Mouse (Mus musculus): Measurements from ENCODE around the gene Zic4.

The Zic4 gene

DNA sequence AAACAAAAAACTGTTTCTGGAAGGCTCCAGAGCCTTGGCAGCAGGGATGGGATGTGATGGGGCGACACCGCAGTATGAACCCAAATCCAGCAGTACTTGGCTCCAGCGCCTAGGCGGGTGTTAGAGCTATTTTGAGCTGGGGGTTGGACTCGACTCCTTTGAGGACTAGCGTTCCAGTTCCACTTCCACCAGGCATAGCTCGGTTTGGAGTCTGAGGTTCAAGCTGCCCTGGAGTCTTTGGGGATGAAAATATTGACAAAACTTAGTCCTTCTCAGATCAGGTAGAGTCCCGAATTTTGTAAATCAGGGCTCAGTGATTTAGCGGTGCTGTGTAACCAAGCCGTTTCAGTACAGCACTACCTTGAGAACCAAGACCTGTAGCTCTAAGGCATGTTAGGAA is 39.3 kb downstream of the Zic4 start:
- no peak for DNase-seq (ENCODE audit: low spot score in 2 of 2)

DNA sequence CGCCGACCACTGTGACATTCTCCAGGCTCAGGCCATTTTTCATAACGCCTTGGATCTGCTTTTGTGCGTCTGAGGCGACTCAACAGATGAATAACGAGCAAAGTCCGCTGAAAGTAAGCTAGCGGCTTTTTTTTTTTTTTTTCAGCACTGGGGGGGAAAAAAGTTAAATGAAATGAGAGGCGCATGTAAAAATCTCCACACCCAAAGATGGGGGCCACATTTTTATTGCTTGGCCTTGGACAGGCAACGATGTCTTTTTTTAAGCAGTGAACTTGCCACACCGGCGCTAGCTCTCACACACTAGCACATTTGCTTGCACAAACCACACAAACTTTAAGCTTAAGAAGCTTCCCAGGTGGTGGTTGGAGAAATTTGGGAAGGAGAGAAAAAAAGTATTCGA is 42.0 kb downstream of the Zic4 start:
- DNase-seq (ENCODE audit: low spot score in 2 of 2), result no peak

DNA sequence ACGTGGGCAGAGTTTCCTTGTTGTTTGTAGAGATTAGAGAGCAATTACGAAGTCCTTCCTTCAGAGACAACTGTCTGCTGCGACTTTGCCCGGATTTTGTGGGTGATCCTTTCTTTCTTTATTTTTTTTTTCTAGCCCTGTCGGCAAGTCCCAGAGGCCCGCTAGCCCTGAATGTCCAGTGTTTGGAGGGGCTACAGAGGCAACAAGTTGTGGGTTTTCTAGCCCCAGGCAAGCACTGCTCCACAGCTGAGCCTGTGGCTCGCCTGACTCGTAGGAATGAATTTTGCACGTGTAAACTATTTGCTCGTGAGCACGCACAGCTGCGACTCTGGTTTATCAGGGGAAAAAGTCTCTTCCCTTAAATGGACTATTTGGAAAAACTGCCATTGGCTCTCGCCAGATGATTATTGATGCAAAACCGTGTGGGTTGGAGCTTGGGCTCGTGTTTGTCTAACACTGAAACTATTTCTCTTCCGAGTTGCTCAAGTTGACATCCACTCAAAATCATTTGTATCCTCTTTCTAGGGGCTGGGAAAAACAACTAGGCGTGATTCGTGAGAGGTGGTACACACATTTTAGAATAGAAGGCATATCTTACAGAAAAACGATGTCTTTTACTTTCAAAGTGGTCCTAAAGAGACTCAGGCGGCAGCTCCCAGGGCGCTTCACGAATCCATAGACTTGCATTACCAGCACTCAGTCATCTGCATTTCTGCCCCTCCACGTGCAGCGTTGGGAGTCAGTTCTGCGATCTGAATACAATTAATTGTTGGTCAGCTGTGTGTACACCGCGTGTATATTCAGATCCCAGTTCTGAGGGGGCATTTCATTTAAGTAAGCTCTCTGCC is 42.9 kb downstream of the Zic4 start:
- no peak for DNase-seq (ENCODE audit: low spot score in 2 of 2)

DNA sequence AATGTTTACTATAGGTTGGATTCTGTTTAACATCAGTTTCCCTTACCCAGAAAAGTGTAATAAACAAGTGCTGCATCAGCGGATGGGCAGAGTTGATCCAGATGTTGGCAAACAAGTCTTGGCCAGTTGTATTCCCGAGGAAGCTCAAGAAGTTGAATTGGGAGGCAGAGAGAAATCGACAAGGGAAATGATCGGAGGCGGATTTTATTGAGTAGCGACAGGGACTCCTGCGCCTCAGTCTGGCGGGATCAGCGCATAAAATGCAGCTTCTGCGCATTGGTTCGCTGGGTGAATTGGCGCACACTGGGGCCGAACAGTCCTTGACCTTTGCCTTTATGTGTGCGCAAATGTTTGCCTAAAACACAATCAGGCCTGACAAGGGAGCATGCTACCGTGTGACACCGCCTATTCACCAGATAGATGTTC is 43.6 kb downstream of the Zic4 start:
- DNase-seq (ENCODE audit: low spot score in 2 of 2), result no peak

DNA sequence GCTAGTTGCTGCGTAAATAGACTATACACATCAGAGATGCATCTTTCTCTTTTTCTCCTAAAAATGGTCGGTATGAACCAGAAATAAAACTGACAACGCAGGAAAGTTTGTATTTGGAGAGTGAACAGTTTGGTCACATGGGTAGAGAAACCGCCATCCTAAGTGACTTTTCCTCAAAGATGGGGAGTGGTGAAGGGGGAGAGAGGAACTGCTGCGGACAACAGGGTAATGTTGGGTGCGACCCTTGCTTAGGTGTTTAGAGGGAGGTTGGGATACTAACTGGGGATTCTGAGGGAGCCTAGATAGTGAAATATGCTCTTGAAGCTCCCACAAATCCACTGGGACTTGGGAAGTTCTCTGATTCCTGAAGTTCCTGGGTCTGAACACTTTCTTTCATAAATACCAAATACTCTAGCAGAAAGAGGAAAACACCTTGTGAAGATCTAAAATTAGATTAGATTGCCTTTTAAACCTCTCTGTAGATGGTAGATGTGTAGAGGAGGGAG is 44.1 kb downstream of the Zic4 start:
- no peak for DNase-seq (ENCODE audit: low spot score in 2 of 2)

DNA sequence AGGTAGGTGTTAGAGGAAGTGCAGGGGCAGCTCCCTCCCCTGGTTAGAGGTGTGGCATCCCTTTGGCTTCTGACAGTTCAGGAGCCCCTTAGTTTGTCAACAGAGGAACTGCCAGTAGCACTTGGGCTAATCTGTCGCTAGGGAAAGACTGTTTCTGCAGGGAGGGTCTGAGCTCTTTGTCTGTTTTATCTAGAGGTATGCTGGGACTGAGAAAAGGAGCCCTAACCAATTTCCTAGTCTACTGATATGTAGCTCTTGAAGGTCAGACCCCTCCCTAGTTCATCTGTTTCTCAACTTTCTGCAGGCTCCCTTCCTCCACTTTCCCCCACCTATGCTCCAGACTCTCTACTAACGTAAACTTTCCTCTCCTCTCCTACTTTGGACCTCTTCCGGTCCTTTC is 47.6 kb downstream of the Zic4 start:
- DNase-seq (ENCODE audit: low spot score in 2 of 2), result no peak

DNA sequence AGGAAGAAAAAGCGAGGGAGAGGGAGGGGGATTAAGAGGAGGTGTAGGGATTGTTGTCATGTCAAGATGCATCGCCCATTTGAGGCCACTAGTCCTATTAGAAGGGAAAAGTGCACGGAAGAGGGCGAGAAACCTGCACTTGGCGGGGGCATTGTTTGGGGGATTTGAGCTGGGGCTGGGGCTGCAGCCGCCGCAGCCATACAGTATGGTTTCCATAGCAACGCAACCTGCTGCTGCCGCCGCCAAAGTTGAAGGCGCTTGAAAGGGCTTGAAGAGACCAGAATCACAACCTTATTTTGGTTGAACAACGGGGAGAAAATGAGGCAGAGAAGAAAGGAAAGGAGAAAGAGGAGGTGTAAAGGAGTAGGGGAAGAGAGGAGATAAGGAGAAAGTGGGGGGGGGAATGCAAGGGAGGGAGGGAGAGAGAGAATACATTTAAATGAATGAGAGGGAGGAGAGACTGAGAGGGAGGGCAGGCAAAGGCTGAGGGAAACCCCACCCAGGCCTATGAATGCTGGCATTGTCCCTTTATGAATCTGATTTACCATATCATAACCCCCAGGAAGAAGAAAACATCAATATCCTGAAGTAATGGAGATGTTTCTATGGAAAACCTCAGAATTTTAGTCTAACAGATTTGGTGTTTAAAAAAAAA is 51.9 kb downstream of the Zic4 start:
- no peak for DNase-seq (ENCODE audit: low spot score in 2 of 2)

DNA sequence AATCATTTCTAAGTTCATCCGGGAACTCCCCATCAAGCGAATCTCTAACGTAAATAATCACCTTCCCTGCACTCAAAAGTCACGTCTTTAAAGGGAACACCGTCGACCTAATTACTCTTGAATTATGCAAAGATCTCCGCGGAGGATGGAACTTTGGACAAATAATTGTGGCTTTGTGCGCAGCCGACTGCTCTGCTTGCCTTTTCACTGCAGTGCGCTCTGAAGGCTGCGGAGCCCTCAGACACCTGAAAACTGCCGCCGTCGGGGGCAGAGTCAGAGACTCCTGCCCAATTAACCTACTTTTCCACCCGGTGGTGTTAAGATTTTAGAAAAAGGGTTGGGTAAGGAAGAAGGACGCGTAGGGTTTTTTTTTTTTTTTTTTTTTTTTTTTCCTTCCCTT is 58.2 kb downstream of the Zic4 start:
- no peak for DNase-seq (ENCODE audit: low spot score in 2 of 2)
